Comparison of ENCODE assay signal across 8 mouse cellular contexts in the genomic region with DNA sequence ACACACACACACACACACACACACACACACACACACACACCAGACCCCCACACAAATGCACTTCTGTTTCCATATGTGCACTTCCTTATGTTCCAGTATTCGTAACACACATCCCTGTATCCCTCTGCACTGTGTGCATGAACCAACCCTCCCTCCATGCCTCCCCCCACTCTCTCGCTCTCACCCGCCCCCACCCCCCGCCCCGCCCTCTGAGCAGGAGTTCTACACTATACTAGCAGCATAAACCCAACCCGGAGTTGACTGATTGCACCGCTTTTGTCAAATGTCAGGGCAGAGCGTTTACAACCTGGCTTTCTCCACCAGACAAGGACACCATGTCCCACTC.
A peak's percentile ranks its signal among the peaks of the same experiment; 100 is the strongest.
DNase-seq lines count a peak whose midpoint lies in the region; ATAC-seq and TF ChIP-seq lines count a peak whose summit lies in the region.

No protein-coding gene starts in this region.

- peaks cover 25% of the 10 kb centered on the region for H3K4me1 ChIP-seq in kidney, postnatal 0 days (replicated peaks; ENCODE audit: insufficient read depth, low read length)
- peaks cover 17% of the 10 kb centered on the region for H3K4me1 ChIP-seq in embryonic facial prominence, embryonic 12.5 days
- H3K4me1 ChIP-seq in intestine, postnatal 0 days (replicated peaks; ENCODE audit: control insufficient read depth, insufficient read depth, low read length): no peaks in the 10 kb centered on the region; the same call in 1 of the 2 replicates

- H3K9me3 ChIP-seq in kidney, postnatal 0 days (replicated peaks; ENCODE audit: low read length): no peaks in the 10 kb centered on the region
- no peaks in the 10 kb centered on the region for H3K9me3 ChIP-seq in embryonic facial prominence, embryonic 12.5 days
- no peaks in the 10 kb centered on the region for H3K9me3 ChIP-seq in intestine, postnatal 0 days (ENCODE audit: control insufficient read depth)

- H3K9ac ChIP-seq in kidney, postnatal 0 days (ENCODE audit: low read depth, low read length): peak overlapping the region; percentile 74; the same call in 1 of the 2 replicates
- peak overlapping the region; percentile 56 for H3K9ac ChIP-seq in embryonic facial prominence, embryonic 12.5 days
- H3K9ac ChIP-seq in intestine, postnatal 0 days (ENCODE audit: low read depth, low read length): peak overlapping the region; percentile 67; the same call in 1 of the 2 replicates

- H3K79me2 ChIP-seq in myocyte (ENCODE audit: control insufficient read depth, insufficient read depth): peaks cover 15% of the 10 kb centered on the region

- no peak for TF ChIP-seq CTCF in kidney, postnatal 0 days (IDR thresholded peaks at IDR 0.05; ENCODE audit: low read depth)
- no peak for TF ChIP-seq CTCF in intestine, postnatal 0 days (IDR thresholded peaks at IDR 0.05; ENCODE audit: low read depth)

- peak overlapping the region; percentile 100 for H3K27ac ChIP-seq in kidney, postnatal 0 days
- peak overlapping the region; percentile 99 for H3K27ac ChIP-seq in embryonic facial prominence, embryonic 12.5 days
- peak overlapping the region; percentile 95 for H3K27ac ChIP-seq in intestine, postnatal 0 days (ENCODE audit: low read depth, low read length)

- peak overlapping the region; percentile 56 for H3K4me2 ChIP-seq in kidney, postnatal 0 days (ENCODE audit: low read length)
- peak overlapping the region; percentile 62 for H3K4me2 ChIP-seq in embryonic facial prominence, embryonic 12.5 days (replicated peaks)
- H3K4me2 ChIP-seq in intestine, postnatal 0 days (replicated peaks; ENCODE audit: low read depth): peak overlapping the region; percentile 75
- H3K4me2 ChIP-seq in myocyte (ENCODE audit: low read depth): peak overlapping the region; percentile 85

- no peak overlapping the region for H3ac ChIP-seq in myocyte (ENCODE audit: control insufficient read depth, insufficient read length)

- H3K4me3 ChIP-seq in kidney, postnatal 0 days (replicated peaks; ENCODE audit: low read depth, low read length): peak overlapping the region; percentile 39
- H3K4me3 ChIP-seq in embryonic facial prominence, embryonic 12.5 days: peak overlapping the region; percentile 40
- peak overlapping the region; percentile 44 for H3K4me3 ChIP-seq in intestine, postnatal 0 days (ENCODE audit: low read depth, low read length)
- peak overlapping the region; percentile 34 for H3K4me3 ChIP-seq in myocyte

- no peaks in the 10 kb centered on the region for H3K27me3 ChIP-seq in kidney, postnatal 0 days (ENCODE audit: insufficient read depth, low read length)
- no peaks in the 10 kb centered on the region for H3K27me3 ChIP-seq in embryonic facial prominence, embryonic 12.5 days
- H3K27me3 ChIP-seq in intestine, postnatal 0 days (replicated peaks; ENCODE audit: control insufficient read depth, insufficient read depth, low read length): no peaks in the 10 kb centered on the region
- no peaks in the 10 kb centered on the region for H3K27me3 ChIP-seq in myocyte (ENCODE audit: control insufficient read depth, insufficient read depth, insufficient read length)

- H3K36me3 ChIP-seq in kidney, postnatal 0 days (ENCODE audit: insufficient read depth, low read length): no peaks in the 10 kb centered on the region
- no peaks in the 10 kb centered on the region for H3K36me3 ChIP-seq in embryonic facial prominence, embryonic 12.5 days
- H3K36me3 ChIP-seq in intestine, postnatal 0 days (ENCODE audit: control insufficient read depth, insufficient read depth): no peaks in the 10 kb centered on the region
- no peaks in the 10 kb centered on the region for H3K36me3 ChIP-seq in myocyte (ENCODE audit: control insufficient read depth, insufficient read depth)

- ATAC-seq in kidney, postnatal 0 days (replicated peaks; ENCODE audit: low FRiP score, low read depth): peak; percentile 68
- peak; percentile 90 for ATAC-seq in embryonic facial prominence, embryonic 12.5 days (ENCODE audit: insufficient number of reproducible peaks, insufficient read depth, low FRiP score, low TSS enrichment)
- ATAC-seq in intestine, postnatal 0 days: peak; percentile 54

- TF ChIP-seq POLR2A in myocyte (IDR thresholded peaks at IDR 0.05; ENCODE audit: insufficient read length, low read depth): no peak

- 1% methylated on average over 8 of the region's 8 CpGs for WGBS in kidney, postnatal 0 days
- 3% methylated on average over 8 of the region's 8 CpGs for WGBS in embryonic facial prominence, embryonic 12.5 days
- 8% methylated on average over 8 of the region's 8 CpGs for WGBS in intestine, postnatal 0 days

- DNase-seq in kidney, postnatal 0 days (ENCODE audit: low spot score): peak; percentile 75
- DNase-seq in kidney, adult 8-10 months: no peak
- DNase-seq in layer of hippocampus, postnatal 25 days (ENCODE audit: extremely low spot score in 1 of 2, low spot score in 1 of 2): no peak
- no peak for DNase-seq in adrenal gland, postnatal 14 days
- no peak for DNase-seq in embryo, embryonic 10.5 days (ENCODE audit: low spot score)

TF ChIP-seq in myocyte, 11 proteins besides CTCF, POLR2A, EP300 and RAD21:
- TF ChIP-seq TCF12 (IDR thresholded peaks at IDR 0.05; ENCODE audit: insufficient read depth, poor library complexity, severe bottlenecking) (no peak), REST (IDR thresholded peaks at IDR 0.05; ENCODE audit: insufficient read depth, insufficient read length) (no peak), CEBPB (IDR thresholded peaks at IDR 0.05; ENCODE audit: insufficient read depth, poor library complexity, severe bottlenecking) (no peak), E2F4 (IDR thresholded peaks at IDR 0.05; ENCODE audit: insufficient read depth) (no peak), POLR2AphosphoS2 (IDR thresholded peaks at IDR 0.05; ENCODE audit: insufficient read length, low read depth) (no peak), MAX (IDR thresholded peaks at IDR 0.05; ENCODE audit: low read depth) (no peak), MYOD1 (IDR thresholded peaks at IDR 0.05; ENCODE audit: control insufficient read depth in 1 of 3, insufficient read length in 2 of 3, low read depth in 2 of 3) (no peak), MYOG (IDR thresholded peaks at IDR 0.05; ENCODE audit: control insufficient read depth in 1 of 3, insufficient read depth in 1 of 3, insufficient read length in 2 of 3, low read depth in 2 of 3) (no peak), USF1 (IDR thresholded peaks at IDR 0.05; ENCODE audit: low read depth) (no peak), TCF3 (IDR thresholded peaks at IDR 0.05; ENCODE audit: insufficient read length, low read depth) (no peak), SRF (IDR thresholded peaks at IDR 0.05; ENCODE audit: control insufficient read depth, insufficient read length, low read depth) (no peak)
